Mouse (Mus musculus): ENCODE measurements around the gene Olfr1265. TPM values are rescaled to one million over a fixed set of nuclear protein-coding genes. Genes with fewer than 3 reads are reported as not detected.

Olfr1265 gene
- not detected in 2 replicates for polyA plus RNA-seq (2015; fragmentation: Nextera tagmentation; extraction: Ambion mirVana)

DNA sequence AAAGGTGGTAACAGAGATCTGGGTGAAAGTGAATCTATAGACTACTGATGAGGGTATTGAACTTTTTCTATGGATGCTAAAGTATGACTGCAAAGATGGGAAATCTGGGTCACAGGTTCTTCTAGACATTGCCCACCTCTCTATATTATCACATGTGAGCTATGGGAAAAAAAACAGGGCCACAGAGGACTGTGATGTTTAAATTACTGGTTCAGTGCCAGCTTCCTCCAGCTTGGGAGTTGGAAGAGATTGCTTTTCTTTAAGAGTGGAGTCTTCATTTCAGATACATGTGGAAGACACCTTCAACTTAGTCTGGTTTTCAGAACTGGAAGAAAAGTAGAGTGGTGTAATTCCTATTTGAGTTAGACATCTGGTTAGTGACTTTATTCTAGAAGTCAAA is at the start of gene Olfr1265:
Gene Olfr1265 (plus strand): TSS at position 301 of the 400 bp plus-strand sequence.
- H3K4me2 ChIP-seq, result no peak within 1 kb of the TSS
- ATAC-seq (ENCODE audit: low read depth), result no peak

GRCm38 (mm10) chr2:89990921-89991320 is 44.2 kb upstream of the Olfr1265 start, which contains the start of gene Olfr1261:
Gene Olfr1261, plus strand, starts transcription at chr2:89991221.
- Histone ChIP-seq H3K9ac (no peak within 1 kb of the TSS), H3K36me3 (no peaks in the 10 kb centered on the region), H3K27me3 (no peaks in the 10 kb centered on the region), H3K27ac (no peak within 1 kb of the TSS), H3K4me2 (no peak within 1 kb of the TSS), H3K4me1 (replicated peaks) (no peaks in the 10 kb centered on the region), H3K9me3 (replicated peaks) (no peaks in the 10 kb centered on the region), H3K4me3 (replicated peaks) (no peak within 1 kb of the TSS)
- DNase-seq (no peak), ATAC-seq (ENCODE audit: low read depth) (no peak)

More for the DNA sequence above, at the start of gene Olfr1265:
- Histone ChIP-seq H3K36me3 (no peaks in the 10 kb centered on the region), H3K27ac (no peak within 1 kb of the TSS), H3K4me1 (replicated peaks) (no peaks in the 10 kb centered on the region), H3K9me3 (replicated peaks) (no peaks in the 10 kb centered on the region), H3K9ac (no peak within 1 kb of the TSS), H3K4me3 (replicated peaks) (no peak within 1 kb of the TSS), H3K27me3 (no peaks in the 10 kb centered on the region)
- no peak for DNase-seq

DNA sequence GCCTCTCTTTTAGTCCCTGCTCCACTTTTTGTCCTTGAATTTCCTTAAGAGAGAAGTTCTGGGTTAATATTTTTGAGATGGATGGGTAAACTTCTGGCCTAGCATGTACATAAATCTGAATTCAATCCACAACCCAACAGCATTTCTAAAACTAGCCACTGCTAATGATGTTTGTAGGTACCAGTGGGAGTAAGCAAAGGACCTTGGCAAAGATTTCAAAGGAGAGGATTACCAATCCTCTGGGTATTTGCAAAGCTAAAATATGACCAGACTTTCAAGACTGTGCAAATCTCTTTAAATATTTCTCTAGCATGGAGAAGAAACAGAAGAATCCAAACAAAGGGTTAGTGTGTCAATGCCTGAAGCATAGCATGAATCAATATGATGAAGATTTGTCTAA is 35.3 kb upstream of the Olfr1265 start, which contains the start of gene Olfr1262:
Gene Olfr1262 (plus strand): TSS at position 301 of the 400 bp plus-strand sequence.
- Histone ChIP-seq H3K36me3 (no peaks in the 10 kb centered on the region), H3K27ac (no peak within 1 kb of the TSS), H3K9ac (no peak within 1 kb of the TSS), H3K4me2 (no peak within 1 kb of the TSS), H3K4me3 (replicated peaks) (no peak within 1 kb of the TSS), H3K9me3 (replicated peaks) (no peaks in the 10 kb centered on the region), H3K27me3 (no peaks in the 10 kb centered on the region), H3K4me1 (replicated peaks) (no peaks in the 10 kb centered on the region)
- no peak for ATAC-seq (ENCODE audit: low read depth)
- no peak for DNase-seq

- no peak within 1 kb of the TSS for H3K4me3 ChIP-seq (replicated peaks)
- H3K27ac ChIP-seq, result no peak within 1 kb of the TSS
- no peaks in the 10 kb centered on the region for H3K9me3 ChIP-seq (replicated peaks)
- no peak within 1 kb of the TSS for H3K9ac ChIP-seq
- no peaks in the 10 kb centered on the region for H3K4me1 ChIP-seq (replicated peaks)
- no peaks in the 10 kb centered on the region for H3K27me3 ChIP-seq
- no peaks in the 10 kb centered on the region for H3K36me3 ChIP-seq
- 57% methylated on average over 2 of the region's 2 CpGs for WGBS (ENCODE audit: insufficient replicate concordance)
- H3K4me2 ChIP-seq, result no peak within 1 kb of the TSS
- DNase-seq, result no peak
- ATAC-seq (ENCODE audit: low read depth), result no peak
Observed at GRCm38 (mm10) chr2:90011831-90012230, 23.3 kb upstream of the Olfr1265 start, which contains the start of gene Olfr1263. Gene Olfr1263, plus strand, starts transcription at chr2:90012131.

DNA sequence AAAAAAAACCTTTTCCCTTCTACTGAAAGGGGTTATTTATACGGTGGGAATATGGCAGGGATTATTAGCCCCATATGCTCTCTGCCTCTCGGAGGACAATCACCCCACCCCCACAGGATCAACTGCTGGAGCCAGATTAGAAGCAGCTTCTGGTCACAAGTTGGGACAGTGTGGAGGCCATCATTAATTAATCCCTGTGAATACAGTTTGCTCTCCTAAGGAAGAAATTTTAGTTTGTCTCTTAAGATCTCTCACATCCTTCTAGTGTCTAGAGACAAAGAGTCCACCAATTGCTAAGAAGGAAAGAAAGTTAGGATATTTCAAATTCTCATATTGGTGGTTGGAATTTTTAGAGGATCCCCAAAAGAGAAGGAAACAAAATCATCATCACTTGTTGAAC is 9.7 kb upstream of the Olfr1265 start, which contains the start of gene Olfr1264:
Gene Olfr1264 (minus strand): TSS at position 101 of the 400 bp plus-strand sequence.
- 72% methylated on average over 2 of the region's 2 CpGs for WGBS (ENCODE audit: insufficient replicate concordance)
- Histone ChIP-seq H3K36me3 (no peaks in the 10 kb centered on the region), H3K4me2 (no peak within 1 kb of the TSS), H3K27ac (no peak within 1 kb of the TSS), H3K9ac (no peak within 1 kb of the TSS), H3K27me3 (no peaks in the 10 kb centered on the region), H3K9me3 (replicated peaks) (no peaks in the 10 kb centered on the region), H3K4me1 (replicated peaks) (no peaks in the 10 kb centered on the region), H3K4me3 (replicated peaks) (no peak within 1 kb of the TSS)
- ATAC-seq (ENCODE audit: low read depth) (no peak), DNase-seq (no peak)

DNA sequence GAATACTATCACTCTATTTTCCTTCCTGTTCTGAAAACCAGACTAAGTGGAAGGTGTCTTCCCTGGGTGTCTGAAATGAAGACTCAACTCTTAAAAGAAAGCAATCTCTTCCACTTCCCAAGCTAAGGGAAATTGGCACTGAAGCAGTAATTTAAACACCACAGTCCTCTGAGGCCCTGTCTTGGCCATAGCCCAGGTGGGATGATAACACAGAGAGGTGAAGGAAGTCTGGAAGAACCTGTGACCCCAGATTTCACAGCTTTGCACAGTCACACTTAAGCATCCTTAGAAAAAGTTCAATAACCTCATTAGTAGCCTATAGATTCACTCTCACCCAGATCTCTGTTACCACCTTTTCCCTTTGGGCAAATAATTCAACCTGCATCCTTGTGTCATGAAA is 28.4 kb downstream of the Olfr1265 start, which contains the start of gene Olfr140:
Gene Olfr140 (minus strand): TSS at position 101 of the 400 bp plus-strand sequence.
- H3K36me3 ChIP-seq, result no peaks in the 10 kb centered on the region
- no peak within 1 kb of the TSS for H3K4me3 ChIP-seq (replicated peaks)
- ATAC-seq (ENCODE audit: low read depth), result no peak
- no peak within 1 kb of the TSS for H3K9ac ChIP-seq
- H3K4me2 ChIP-seq, result no peak within 1 kb of the TSS
- H3K27ac ChIP-seq, result no peak within 1 kb of the TSS
- H3K27me3 ChIP-seq, result no peaks in the 10 kb centered on the region
- H3K4me1 ChIP-seq (replicated peaks), result no peaks in the 10 kb centered on the region
- no peak for DNase-seq
- no peaks in the 10 kb centered on the region for H3K9me3 ChIP-seq (replicated peaks)

- DNase-seq (no peak), ATAC-seq (ENCODE audit: low read depth) (no peak)
- no peaks in the 10 kb centered on the region; the same call in 1 of the 2 replicates for H3K9me3 ChIP-seq (replicated peaks)
- H3K4me3 ChIP-seq (replicated peaks), result no peak overlapping the region
- WGBS (ENCODE audit: insufficient replicate concordance), result 47% methylated on average over 2 of the region's 2 CpGs
- H3K9ac ChIP-seq, result no peak overlapping the region
- H3K36me3 ChIP-seq, result no peaks in the 10 kb centered on the region
- no peaks in the 10 kb centered on the region for H3K27me3 ChIP-seq
- no peak overlapping the region for H3K4me2 ChIP-seq
- no peak overlapping the region for H3K27ac ChIP-seq
- no peaks in the 10 kb centered on the region for H3K4me1 ChIP-seq (replicated peaks)
Observed at GRCm38 (mm10) chr2:90070065-90070464, 34.9 kb downstream of the Olfr1265 start.

Other genes with a start within 250 kb of the Olfr1265 start
- not detected in 2 replicates for gene Olfr1254, start 241.7 kb upstream of the Olfr1265 start, polyA plus RNA-seq (2015; fragmentation: Nextera tagmentation; extraction: Ambion mirVana)
- gene Olfr1255, start 223.3 kb upstream of the Olfr1265 start, polyA plus RNA-seq (2015; fragmentation: Nextera tagmentation; extraction: Ambion mirVana), result not detected in 2 replicates
- gene Olfr1256, start 193.8 kb upstream of the Olfr1265 start, polyA plus RNA-seq (2015; fragmentation: Nextera tagmentation; extraction: Ambion mirVana), result not detected in 2 replicates
- gene Olfr48, start 187.1 kb upstream of the Olfr1265 start, polyA plus RNA-seq (2015; fragmentation: Nextera tagmentation; extraction: Ambion mirVana), result not detected in 2 replicates
- not detected in 2 replicates for gene Olfr1257, start 156.9 kb upstream of the Olfr1265 start, polyA plus RNA-seq (2015; fragmentation: Nextera tagmentation; extraction: Ambion mirVana)
- gene Olfr1258, start 108.0 kb upstream of the Olfr1265 start, polyA plus RNA-seq (2015; fragmentation: Nextera tagmentation; extraction: Ambion mirVana), result not detected in 2 replicates
- gene Olfr1259, start 86.7 kb upstream of the Olfr1265 start, polyA plus RNA-seq (2015; fragmentation: Nextera tagmentation; extraction: Ambion mirVana), result not detected in 2 replicates
- not detected in 2 replicates for gene Olfr1260, start 61.0 kb upstream of the Olfr1265 start, polyA plus RNA-seq (2015; fragmentation: Nextera tagmentation; extraction: Ambion mirVana)
- gene Olfr1261, start 44.1 kb upstream of the Olfr1265 start, polyA plus RNA-seq (2015; fragmentation: Nextera tagmentation; extraction: Ambion mirVana), result not detected in 2 replicates
- gene Olfr1262, start 35.2 kb upstream of the Olfr1265 start, polyA plus RNA-seq (2015; fragmentation: Nextera tagmentation; extraction: Ambion mirVana), result not detected in 2 replicates
- gene Olfr1263, start 23.2 kb upstream of the Olfr1265 start, polyA plus RNA-seq (2015; fragmentation: Nextera tagmentation; extraction: Ambion mirVana), result not detected in 2 replicates
- gene Olfr1264, start 9.8 kb upstream of the Olfr1265 start, polyA plus RNA-seq (2015; fragmentation: Nextera tagmentation; extraction: Ambion mirVana), result not detected in 2 replicates
- not detected in 2 replicates for gene Olfr140, start 28.3 kb downstream of the Olfr1265 start, polyA plus RNA-seq (2015; fragmentation: Nextera tagmentation; extraction: Ambion mirVana)
- gene Olfr1269, start 86.1 kb downstream of the Olfr1265 start, polyA plus RNA-seq (2015; fragmentation: Nextera tagmentation; extraction: Ambion mirVana), result not detected in 2 replicates
- not detected in 2 replicates for gene Olfr32, start 107.0 kb downstream of the Olfr1265 start, polyA plus RNA-seq (2015; fragmentation: Nextera tagmentation; extraction: Ambion mirVana)
- not detected in 2 replicates for gene Olfr1270, start 117.8 kb downstream of the Olfr1265 start, polyA plus RNA-seq (2015; fragmentation: Nextera tagmentation; extraction: Ambion mirVana)
- not detected in 2 replicates for gene Olfr1506, start 189.2 kb downstream of the Olfr1265 start, polyA plus RNA-seq (2015; fragmentation: Nextera tagmentation; extraction: Ambion mirVana)
- gene Olfr142, start 222.3 kb downstream of the Olfr1265 start, polyA plus RNA-seq (2015; fragmentation: Nextera tagmentation; extraction: Ambion mirVana), result not detected in 2 replicates
- not detected in 2 replicates for gene Olfr1271, start 235.7 kb downstream of the Olfr1265 start, polyA plus RNA-seq (2015; fragmentation: Nextera tagmentation; extraction: Ambion mirVana)